Mouse (Mus musculus): Measurements from ENCODE around the gene Fbxw5.
"Not testable (repeated sequence)": the region's sequence is repeated elsewhere in the genome, so short reads cannot be mapped to it uniquely, and the experiment has no call there.

Fbxw5 gene

GRCm38 (mm10) chr2:25526510-25527302 lies 26.2 kb downstream of the Fbxw5 start:
- no peak for DNase-seq

- no peak for DNase-seq
These were observed 33.2 kb downstream of the Fbxw5 start for GRCm38 (mm10) chr2:25533707-25534106.

DNA sequence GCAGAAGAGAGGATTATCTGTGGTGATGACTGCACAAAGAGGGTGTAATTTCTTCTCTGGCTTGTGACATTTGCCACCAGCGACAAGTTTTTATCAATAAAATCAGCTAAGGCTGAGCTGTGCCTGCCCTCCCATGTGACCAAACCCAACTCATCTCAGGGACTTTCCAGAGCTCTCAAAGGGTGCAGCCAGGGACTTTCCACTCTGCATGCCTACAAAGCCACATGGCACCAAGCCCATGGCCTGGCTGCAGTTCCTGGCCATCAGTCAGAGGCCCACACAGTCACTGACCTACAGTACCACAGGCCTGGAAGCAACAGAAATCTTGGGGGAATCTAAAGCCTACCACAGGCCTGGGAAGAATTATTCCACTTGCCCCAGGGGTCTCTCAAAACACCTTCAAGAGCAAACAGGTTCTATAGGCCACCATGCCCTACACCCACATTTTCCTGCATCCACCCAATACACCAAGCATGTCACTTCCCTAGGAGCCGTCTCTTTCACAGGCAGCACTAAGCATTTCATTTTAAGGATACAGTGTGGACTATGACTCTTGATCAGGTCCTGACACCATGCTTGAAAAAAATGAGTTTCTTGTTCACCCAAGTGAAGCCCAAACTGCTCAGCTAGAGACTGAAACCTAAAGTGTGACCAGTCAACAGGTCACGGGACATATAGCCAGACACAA lies 33.8 kb downstream of the Fbxw5 start:
- DNase-seq = peak; percentile 64 to 72

- no peak for DNase-seq
These were observed 34.3 kb downstream of the Fbxw5 start for GRCm38 (mm10) chr2:25534866-25535182.

- no peak for DNase-seq
These were observed 36.0 kb downstream of the Fbxw5 start for GRCm38 (mm10) chr2:25536531-25536930.

GRCm38 (mm10) chr2:25540541-25540948 lies 40.0 kb downstream of the Fbxw5 start:
- DNase-seq = no peak

GRCm38 (mm10) chr2:25541644-25542367 lies 41.3 kb downstream of the Fbxw5 start:
- no peak for DNase-seq

DNA sequence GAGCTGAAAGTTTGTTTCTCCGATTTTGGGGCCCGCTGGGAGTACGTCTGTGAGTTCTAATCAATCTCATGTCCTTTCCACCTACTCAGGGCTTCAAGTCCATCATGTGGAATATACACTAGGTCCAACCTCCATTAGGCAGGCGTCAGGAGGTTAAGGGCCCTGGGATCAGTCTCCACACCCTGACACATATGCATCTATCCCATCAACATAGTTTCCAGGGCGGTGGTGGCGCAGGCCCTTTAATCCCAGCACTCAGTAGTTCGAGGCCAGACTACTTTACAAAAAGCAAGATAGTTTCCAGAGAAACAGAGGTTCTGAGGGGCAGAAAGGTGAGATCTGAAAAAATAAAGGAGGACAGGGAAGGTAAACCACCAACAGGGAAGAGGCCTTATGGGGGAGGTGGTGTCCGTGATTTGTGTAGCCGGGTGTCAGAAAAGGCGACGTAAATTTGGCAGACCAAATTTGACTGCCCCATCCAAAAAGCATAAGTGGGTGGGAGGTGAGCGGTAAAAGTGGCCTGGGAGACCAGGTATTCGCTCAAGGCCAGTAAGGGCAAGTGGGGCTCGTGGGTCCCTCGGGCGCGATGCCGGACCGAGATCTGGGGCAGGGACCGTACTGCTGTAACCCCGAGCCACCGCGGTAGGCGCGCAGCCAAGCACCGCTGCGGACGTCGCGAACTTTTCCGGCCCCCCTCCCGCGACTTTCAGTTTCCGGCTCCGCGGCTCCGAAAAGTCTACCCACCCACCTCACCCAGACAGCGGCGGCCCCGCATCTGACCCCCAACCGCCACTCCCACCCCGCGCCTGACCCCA lies 45.7 kb downstream of the Fbxw5 start:
- no peak for DNase-seq

- DNase-seq = peak; percentile 96 to 97
These were observed 46.4 kb downstream of the Fbxw5 start, which contains the start of gene Traf2 for GRCm38 (mm10) chr2:25546811-25547491. Traf2 (minus strand) TSS chr2:25546940.

DNA sequence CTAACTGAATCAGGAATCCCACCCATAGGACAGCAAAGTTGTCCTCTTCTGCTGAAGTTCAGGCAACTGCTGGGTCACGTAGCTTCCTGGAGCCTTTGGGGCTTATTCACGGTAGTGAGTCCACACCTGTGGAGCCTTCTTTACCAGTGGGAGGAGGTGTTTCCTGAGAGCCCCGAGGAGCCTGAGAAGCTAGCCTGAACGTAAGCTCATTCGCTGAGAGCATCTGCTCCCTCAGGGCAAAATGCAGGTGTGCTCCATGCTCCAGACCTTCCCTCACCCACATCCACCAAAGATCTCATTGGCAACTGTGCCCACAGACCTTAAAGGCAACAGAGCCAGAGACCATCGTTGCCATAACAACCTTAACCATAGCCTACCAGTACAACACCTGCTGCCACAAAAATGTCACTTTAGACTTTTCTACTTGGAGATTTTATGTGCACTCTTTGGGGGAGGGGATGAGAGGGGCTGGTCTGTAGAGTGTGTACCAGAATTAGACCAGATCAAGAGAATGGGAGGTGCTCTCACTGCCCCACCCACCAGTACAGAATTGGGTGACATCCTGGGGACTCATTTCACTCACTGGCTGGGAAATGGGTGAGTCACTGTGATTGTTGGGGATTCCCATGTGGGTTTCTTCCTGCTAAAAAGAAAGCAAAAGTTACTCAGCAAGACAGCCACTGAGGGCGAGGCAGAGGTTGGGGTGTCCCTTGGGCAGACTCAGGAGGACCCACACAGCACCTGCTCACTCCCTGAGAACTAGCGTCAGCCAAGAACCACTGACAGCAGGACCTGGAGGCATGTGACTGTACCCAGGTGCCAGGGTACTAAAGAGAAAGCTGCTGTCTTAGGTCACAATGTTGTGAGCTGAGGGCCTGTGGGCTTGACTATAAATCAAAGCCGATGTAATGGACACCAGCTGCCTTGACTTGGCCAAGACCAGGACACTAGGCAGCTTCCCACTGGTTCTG lies 48.8 kb downstream of the Fbxw5 start:
- DNase-seq = peak; percentile 28 to 30

- peak; percentile 44 to 57 for DNase-seq
These were observed 50.6 kb downstream of the Fbxw5 start for GRCm38 (mm10) chr2:25551186-25551585.

- DNase-seq = not testable (repeated sequence)
These were observed 52.7 kb downstream of the Fbxw5 start for GRCm38 (mm10) chr2:25553171-25553786.
